Mouse (Mus musculus) embryonic stem cell, embryonic (primary cell): ENCODE measurements around the gene Ublcp1.

ENCODE experiments used
- CTCF ChIA-PET, 4 experiments: fragments of 300-600 bp in 2 of 4; fragments of 350-600 bp in 2 of 4; sonication (Branson Sonifier 250); formaldehyde crosslinking; loops; one replicate each; lab custom pipeline; 2022; ENCODE audit warnings: inconsistent platforms in 2 of 4; lab: Charles Lee
- POLR2A ChIA-PET, 4 experiments: fragments of 300-600 bp in 2 of 4; fragments of 350-600 bp in 2 of 4; sonication (Branson Sonifier 250); formaldehyde crosslinking; loops; one replicate each; lab custom pipeline; 2022; ENCODE audit warnings: antibody characterized with exemption in 4 of 4, inconsistent platforms in 1 of 4; lab: Charles Lee

Ublcp1 gene

GRCm38 (mm10) chr11:44470432-44471336, at the start of gene Ublcp1:
Gene Ublcp1 (minus strand): TSS chr11:44470498.
- POLR2A ChIA-PET: interaction anchor here in 3 of 4 experiments (0.7 to 2.4 kb wide), 26 partner anchors 9 to 1521 kb away, joined by 3 to 7 read pairs (median 4); partner anchors contain the start of genes Il12b (in 1 of the 3) and Ttc1 (in 1 of the 3)
- CTCF ChIA-PET: interaction anchor here (0.6 to 1.3 kb wide), 5 partner anchors 59 to 111 kb away, joined by 3 to 5 read pairs (median 3); no protein-coding TSS in a partner anchor

DNA sequence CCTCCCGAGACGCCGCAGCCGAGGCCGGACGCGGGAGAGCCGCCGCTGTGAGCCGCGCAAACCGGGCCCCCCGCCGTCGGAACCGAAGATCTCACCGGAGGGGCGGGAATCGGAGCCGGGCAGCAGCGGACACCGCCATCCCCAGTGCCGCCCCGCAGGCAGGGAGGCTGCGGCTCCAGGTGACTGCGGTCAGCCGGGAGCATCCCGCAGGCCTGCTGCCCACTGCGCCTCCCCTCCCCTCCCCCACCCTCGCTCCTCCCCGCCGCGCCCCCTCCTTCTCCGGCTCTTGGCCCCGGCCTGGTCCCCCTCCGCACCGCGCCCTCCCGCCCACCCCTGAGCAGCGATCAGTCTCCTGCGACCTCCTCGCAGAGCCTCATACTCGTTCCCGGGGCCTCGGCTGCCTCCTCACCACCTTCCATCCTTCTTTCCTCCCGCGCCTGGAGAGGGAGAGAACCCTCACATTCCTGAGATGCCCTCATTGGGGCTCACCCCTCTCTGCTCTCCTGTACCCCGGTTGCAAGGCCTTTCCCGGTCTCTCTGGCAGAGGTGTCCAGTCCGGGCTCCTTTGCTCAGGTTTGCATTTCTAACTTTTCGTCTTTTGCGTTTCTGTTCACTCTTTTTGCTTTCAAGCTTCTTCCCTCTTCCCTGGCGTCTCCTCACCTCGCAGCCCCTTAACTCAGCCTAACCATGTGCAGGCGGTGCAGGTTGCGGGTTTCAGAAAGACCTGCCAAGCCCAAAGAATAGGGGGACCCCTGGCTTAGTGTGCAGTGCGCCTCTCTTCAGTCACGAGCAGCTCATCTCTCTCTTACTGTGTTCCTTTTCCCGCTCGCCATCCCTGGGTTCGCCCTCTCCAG, 49.0 kb upstream of the Ublcp1 start:
- ChIA-PET POLR2A (interaction anchor here in 3 of 4 experiments (0.6 to 4.3 kb wide), 9 partner anchors 9 to 739 kb away, joined by 3 to 26 read pairs (median 5); partner anchors contain the start of gene Ublcp1 (in 1 of the 3)), CTCF (interaction anchor here in 2 of 4 experiments (0.6 to 1.0 kb wide), 4 partner anchors 62 to 829 kb away, joined by 3 to 4 read pairs (median 3); no protein-coding TSS in a partner anchor)

DNA sequence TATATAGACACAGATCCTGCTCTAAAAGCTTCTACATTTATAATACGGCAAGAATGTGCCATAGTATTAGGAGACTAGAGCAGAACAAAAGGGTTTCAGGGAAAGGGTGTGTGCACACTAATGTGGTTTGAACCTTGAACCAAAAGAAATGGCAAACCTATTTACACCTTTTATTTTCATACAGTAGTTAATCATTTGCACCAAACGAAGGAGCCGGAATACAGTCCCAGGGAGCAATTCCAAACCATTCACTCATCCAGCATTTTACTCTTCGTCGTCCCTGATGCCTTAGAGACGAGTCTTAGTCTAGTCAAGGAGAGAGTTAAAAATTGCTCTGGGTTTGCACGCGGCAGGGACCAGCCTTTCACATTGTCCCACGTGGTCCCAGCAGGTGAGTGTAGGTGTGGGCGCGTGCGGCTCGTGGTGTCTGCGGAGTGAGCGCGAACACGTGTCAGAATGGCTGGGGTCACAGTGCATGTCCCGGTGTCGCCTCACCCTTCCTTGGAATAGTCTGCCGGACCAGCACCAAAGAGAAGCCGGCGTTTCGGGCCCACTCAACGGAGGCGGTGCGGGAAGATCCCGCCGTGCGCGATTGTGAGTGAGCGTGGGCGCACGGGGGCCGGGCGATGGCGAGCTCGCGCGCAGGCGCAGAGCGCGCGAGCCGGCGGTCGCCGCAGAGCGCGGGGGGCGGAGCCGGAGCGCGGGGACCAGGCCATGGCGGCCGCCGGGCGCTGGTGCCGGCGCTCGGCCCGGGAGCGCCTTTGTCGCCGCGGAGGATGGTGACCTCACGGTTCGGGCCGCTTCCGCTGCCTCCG, 48.2 kb upstream of the Ublcp1 start, which contains the start of gene Rnf145:
Gene Rnf145 (plus strand): TSS at position 684 of the 815 bp plus-strand sequence.
- CTCF ChIA-PET: interaction anchor here in 2 of 4 experiments (0.5 to 1.7 kb wide), 4 partner anchors 12 to 63 kb away, joined by 3 to 6 read pairs (median 4); no protein-coding TSS in a partner anchor
- POLR2A ChIA-PET: interaction anchor here in 2 of 4 experiments (1.0 to 4.3 kb wide), 6 partner anchors 10 to 770 kb away, joined by 3 to 26 read pairs (median 4); partner anchors contain the start of gene Ttc1 (in 1 of the 2)

DNA sequence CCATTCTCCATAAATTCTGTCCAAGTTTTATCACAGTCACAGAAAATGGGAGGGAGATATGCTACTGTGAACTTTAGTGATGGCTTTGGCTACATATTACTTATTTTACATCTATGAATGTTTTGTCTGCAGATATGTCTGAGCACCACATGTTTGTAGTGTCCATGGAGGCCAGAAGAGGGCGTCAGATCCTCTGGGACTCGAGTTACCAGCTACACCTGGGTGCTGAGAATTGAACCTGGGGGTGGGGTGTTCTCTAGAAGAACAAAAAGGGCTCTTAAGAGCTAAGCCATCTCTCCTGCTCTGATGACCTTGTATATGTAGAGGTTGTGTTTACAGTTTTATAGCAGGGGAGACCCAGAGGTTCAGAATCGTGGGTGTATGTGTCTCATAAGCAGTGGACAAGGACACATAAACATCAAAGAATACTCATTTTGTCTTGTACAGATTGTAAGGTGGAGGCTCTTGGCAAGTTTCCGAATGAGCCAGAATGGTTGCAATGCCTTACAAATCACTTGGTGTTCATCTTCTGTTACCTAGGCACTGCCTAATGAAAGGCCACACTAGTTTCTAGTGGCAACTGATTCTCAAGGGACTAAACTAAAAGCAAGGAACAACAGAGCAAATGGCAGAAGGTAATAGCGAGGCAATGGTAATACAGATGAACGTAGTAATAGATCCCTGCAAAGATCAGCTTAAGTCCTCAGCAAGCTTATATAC, 47.4 kb upstream of the Ublcp1 start:
- CTCF ChIA-PET: interaction anchor here in 3 of 4 experiments (0.5 to 1.7 kb wide), 6 partner anchors 13 to 64 kb away, joined by 3 to 6 read pairs (median 4); no protein-coding TSS in a partner anchor
- POLR2A ChIA-PET: interaction anchor here in 3 of 4 experiments (0.6 to 1.7 kb wide), 6 partner anchors 14 to 770 kb away, joined by 3 to 6 read pairs (median 4); partner anchors contain the start of gene Ttc1 (in 1 of the 3)

GRCm38 (mm10) chr11:44516362-44516761, 46.1 kb upstream of the Ublcp1 start:
- ChIA-PET CTCF (interaction anchor here in 3 of 4 experiments (0.6 to 1.7 kb wide), 3 partner anchors 62 to 112 kb away, joined by 3 to 5 read pairs (median 3); no protein-coding TSS in a partner anchor), POLR2A (interaction anchor here in 1 of 4 experiments (0.7 to 1.1 kb wide), 2 partner anchors 25 to 278 kb away, joined by 4 read pairs; no protein-coding TSS in a partner anchor)

- ChIA-PET POLR2A (interaction anchor here in 1 of 4 experiments (1.5 kb wide), 1 partner anchor 44 kb away, joined by 3 read pairs; the partner anchor contains the start of gene Ublcp1), CTCF (no interaction called here)
These were observed 44.4 kb upstream of the Ublcp1 start for GRCm38 (mm10) chr11:44514666-44515065.

GRCm38 (mm10) chr11:44513026-44513422, 42.7 kb upstream of the Ublcp1 start:
- ChIA-PET CTCF (no interaction called here), POLR2A (interaction anchor here in 1 of 4 experiments (1.0 kb wide), 1 partner anchor 10 kb away, joined by 3 read pairs; no protein-coding TSS in a partner anchor)

GRCm38 (mm10) chr11:44512044-44513025, 42.0 kb upstream of the Ublcp1 start:
- POLR2A ChIA-PET: interaction anchor here in 3 of 4 experiments (0.8 to 1.7 kb wide), 4 partner anchors 8 to 19 kb away, joined by 3 read pairs; no protein-coding TSS in a partner anchor
- CTCF ChIA-PET: no interaction called here

DNA sequence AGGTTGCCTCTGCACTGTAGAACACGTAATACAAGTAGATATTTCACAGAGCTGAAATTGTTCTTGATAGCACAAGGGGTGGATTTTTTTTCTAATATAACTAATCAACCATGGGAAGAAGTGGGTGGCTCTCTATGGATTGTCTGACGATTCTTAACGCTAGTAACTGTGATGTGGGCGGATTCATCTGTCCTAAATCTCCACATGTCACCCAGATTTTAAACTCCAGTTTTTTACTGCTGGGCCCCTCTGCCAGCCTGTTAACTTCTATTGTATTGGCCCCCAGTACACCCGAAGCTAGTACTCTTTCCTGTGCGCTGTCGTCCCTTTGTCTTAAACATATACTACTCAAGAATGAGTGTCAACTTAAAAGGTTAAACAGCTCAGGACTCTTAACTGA, 40.1 kb upstream of the Ublcp1 start:
- POLR2A ChIA-PET: interaction anchor here in 2 of 4 experiments (0.6 to 1.7 kb wide), 2 partner anchors 9 to 20 kb away, joined by 3 read pairs; no protein-coding TSS in a partner anchor

GRCm38 (mm10) chr11:44509906-44510305, 39.6 kb upstream of the Ublcp1 start:
- POLR2A ChIA-PET: no interaction called here
- CTCF ChIA-PET: no interaction called here

More for the DNA sequence above, 40.1 kb upstream of the Ublcp1 start:
- CTCF ChIA-PET: no interaction called here

- POLR2A ChIA-PET: interaction anchor here in 2 of 4 experiments (0.6 to 1.7 kb wide), 2 partner anchors 31 to 177 kb away, joined by 3 read pairs; no protein-coding TSS in a partner anchor
- CTCF ChIA-PET: no interaction called here
These were observed 38.6 kb upstream of the Ublcp1 start for GRCm38 (mm10) chr11:44508876-44509275.

- ChIA-PET POLR2A (no interaction called here), CTCF (no interaction called here)
These were observed 34.5 kb upstream of the Ublcp1 start for GRCm38 (mm10) chr11:44504761-44505160.

DNA sequence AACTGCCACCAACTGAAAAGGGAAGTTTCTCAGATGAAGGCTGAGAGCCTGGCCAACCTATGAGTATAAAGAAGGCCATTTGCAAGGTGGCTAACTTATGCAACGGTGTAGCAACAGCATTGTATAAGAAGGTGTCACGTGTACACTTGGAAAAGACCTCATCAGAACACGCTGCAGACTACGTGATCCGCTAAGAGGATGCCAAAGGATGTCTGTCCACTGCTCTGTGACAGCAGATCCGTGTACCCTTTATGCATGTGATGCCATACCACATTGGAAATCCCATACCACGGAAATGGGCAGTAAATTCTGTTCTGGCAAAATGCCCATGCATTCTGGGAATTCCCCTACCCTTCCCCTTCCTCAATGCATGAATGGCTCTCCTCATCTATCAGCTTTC, 33.8 kb upstream of the Ublcp1 start:
- ChIA-PET CTCF (no interaction called here), POLR2A (interaction anchor here in 1 of 4 experiments (1.2 to 1.6 kb wide), 2 partner anchors 8 to 14 kb away, joined by 3 to 5 read pairs; partner anchors contain the start of gene Rnf145)

GRCm38 (mm10) chr11:44502931-44503330, 32.6 kb upstream of the Ublcp1 start:
- POLR2A ChIA-PET: interaction anchor here in 3 of 4 experiments (0.6 to 1.6 kb wide), 4 partner anchors 10 to 1175 kb away, joined by 3 to 5 read pairs (median 4); partner anchors contain the start of gene Rnf145 (in 1 of the 3)

DNA sequence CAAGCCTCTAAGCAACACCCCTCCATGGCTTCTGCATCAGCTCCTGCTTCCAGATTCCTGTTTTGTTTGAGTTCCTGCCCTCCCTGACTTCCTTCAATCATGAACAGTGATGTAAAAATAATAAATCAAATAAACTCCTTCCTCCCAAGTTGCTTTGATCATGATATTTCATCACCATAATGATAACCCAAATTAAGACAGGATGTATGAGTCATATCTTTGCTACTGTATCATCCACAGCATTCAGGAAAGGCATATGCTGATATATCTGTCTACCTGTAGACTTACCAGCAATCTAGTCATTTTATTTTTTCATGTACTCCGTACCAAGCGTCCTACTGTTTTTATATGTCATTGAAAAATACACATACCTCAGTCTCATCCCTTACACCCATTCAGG, 31.2 kb upstream of the Ublcp1 start:
- ChIA-PET CTCF (no interaction called here), POLR2A (interaction anchor here in 1 of 4 experiments (1.1 kb wide), 1 partner anchor 10 kb away, joined by 3 read pairs; no protein-coding TSS in a partner anchor)

More at GRCm38 (mm10) chr11:44502931-44503330, 32.6 kb upstream of the Ublcp1 start:
- CTCF ChIA-PET: no interaction called here
